Mouse (Mus musculus): Measurements from ENCODE around the gene Aco2. TPM values are rescaled to one million over a fixed set of nuclear protein-coding genes. Genes with fewer than 3 reads are reported as not detected.

The Aco2 gene
- polyA plus RNA-seq, 1 experiment from 2014 or later, result 559 TPM

DNA sequence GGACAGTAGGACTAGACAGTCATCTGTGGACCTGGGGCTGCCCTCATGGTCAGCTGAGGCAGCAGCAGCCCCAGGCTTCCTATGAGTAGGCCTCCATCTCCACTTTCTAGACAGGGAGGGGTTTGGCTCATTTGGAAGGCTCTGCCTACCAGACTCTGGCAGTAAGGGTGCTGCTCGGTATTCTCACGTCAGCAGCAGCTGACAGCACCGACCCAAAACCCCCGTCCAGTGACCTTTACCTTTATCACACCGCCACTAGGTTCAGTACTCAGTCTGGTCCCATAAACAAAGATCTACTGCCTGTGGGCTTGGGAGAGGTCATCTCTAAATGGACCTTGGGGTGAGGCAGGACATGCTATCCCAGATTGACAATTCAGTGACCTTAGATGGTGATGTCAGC lies 43.6 kb downstream of the Aco2 start:
- POLR2A ChIA-PET, result interaction anchor here (1.0 to 2.0 kb wide), 4 partner anchors 10 to 85 kb away, joined by 3 to 8 read pairs (median 4); partner anchors contain the start of genes Pmm1 and Polr3h
- CTCF ChIA-PET, result interaction anchor here (1.1 to 3.1 kb wide), 5 partner anchors 11 to 84 kb away, joined by 3 to 12 read pairs (median 6); partner anchors contain the start of gene Csdc2
- DNase-seq (ENCODE audit: low read depth, low spot score), result no peak

DNA sequence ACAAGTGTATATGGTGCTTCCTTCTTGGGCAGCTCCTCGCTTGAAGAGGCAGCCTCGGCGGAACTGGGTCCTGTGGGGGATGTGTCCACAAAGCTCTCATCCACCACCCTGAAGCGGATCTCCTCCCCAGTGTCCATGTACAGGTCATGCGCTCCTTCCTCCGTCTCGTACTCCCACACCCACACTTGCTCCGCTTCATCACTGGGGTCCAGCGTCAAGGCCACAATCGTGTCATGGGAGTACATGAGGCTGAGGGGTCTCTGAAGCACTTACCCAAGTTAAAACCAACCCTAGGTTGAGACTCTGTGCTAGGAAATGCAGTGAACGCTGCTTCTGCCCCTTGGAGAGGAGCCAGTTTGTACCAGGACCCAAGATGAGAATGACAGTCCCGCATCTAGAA lies 45.1 kb downstream of the Aco2 start:
- no peaks in the 10 kb centered on the region for H3K27me3 ChIP-seq
- ATAC-seq (no peak), DNase-seq (ENCODE audit: low read depth, low spot score) (no peak)
- CTCF ChIA-PET, result interaction anchor here (1.0 to 3.1 kb wide), 6 partner anchors 12 to 86 kb away, joined by 4 to 12 read pairs (median 7); partner anchors contain the start of gene Csdc2
- POLR2A ChIA-PET, result interaction anchor here (2.0 kb wide), 1 partner anchor 86 kb away, joined by 8 read pairs; no protein-coding TSS in a partner anchor
- in situ Hi-C loops (cut with MboI; ENCODE audit: low pct_unique_long_range_greater_than_20kb), result loop anchor here (5.0 kb wide), 1 partner anchor 85 kb away; no protein-coding TSS in a partner anchor
- no peak for TF ChIP-seq CTCF (IDR thresholded peaks at IDR 0.05)

More for the DNA sequence above, 43.6 kb downstream of the Aco2 start:
- ATAC-seq, result no peak
- in situ Hi-C loops (cut with MboI; ENCODE audit: low pct_unique_long_range_greater_than_20kb), result loop anchor here (5.0 kb wide), 1 partner anchor 83 kb away; no protein-coding TSS in a partner anchor
- H3K27me3 ChIP-seq, result no peaks in the 10 kb centered on the region
- no peak for TF ChIP-seq CTCF (IDR thresholded peaks at IDR 0.05)

GRCm38 (mm10) chr15:81917621-81918463 lies 45.7 kb downstream of the Aco2 start:
- ChIA-PET POLR2A (interaction anchor here (0.6 to 2.0 kb wide), 2 partner anchors 60 to 87 kb away, joined by 6 to 8 read pairs; no protein-coding TSS in a partner anchor), CTCF (interaction anchor here (0.7 to 3.1 kb wide), 9 partner anchors 10 to 114 kb away, joined by 3 to 9 read pairs (median 5); partner anchors contain the start of gene Csdc2)
- ATAC-seq (peak; percentile 49), DNase-seq (ENCODE audit: low read depth, low spot score) (no peak)
- no peaks in the 10 kb centered on the region for H3K27me3 ChIP-seq
- no peak for TF ChIP-seq CTCF (IDR thresholded peaks at IDR 0.05)
- in situ Hi-C loops (cut with MboI; ENCODE audit: low pct_unique_long_range_greater_than_20kb), result loop anchor here (5.0 kb wide), 1 partner anchor 86 kb away; no protein-coding TSS in a partner anchor

GRCm38 (mm10) chr15:81919062-81919461 lies 47.0 kb downstream of the Aco2 start:
- in situ Hi-C loops (cut with MboI; ENCODE audit: low pct_unique_long_range_greater_than_20kb), result loop anchor here (5.0 kb wide), 1 partner anchor 87 kb away; no protein-coding TSS in a partner anchor
- no peak for TF ChIP-seq CTCF (IDR thresholded peaks at IDR 0.05)
- ATAC-seq, result no peak
- no peaks in the 10 kb centered on the region for H3K27me3 ChIP-seq
- POLR2A ChIA-PET, result no interaction called here
- CTCF ChIA-PET, result interaction anchor here (1.2 to 2.2 kb wide), 4 partner anchors 14 to 87 kb away, joined by 3 to 7 read pairs (median 5); no protein-coding TSS in a partner anchor
- DNase-seq (ENCODE audit: low read depth, low spot score), result no peak

DNA sequence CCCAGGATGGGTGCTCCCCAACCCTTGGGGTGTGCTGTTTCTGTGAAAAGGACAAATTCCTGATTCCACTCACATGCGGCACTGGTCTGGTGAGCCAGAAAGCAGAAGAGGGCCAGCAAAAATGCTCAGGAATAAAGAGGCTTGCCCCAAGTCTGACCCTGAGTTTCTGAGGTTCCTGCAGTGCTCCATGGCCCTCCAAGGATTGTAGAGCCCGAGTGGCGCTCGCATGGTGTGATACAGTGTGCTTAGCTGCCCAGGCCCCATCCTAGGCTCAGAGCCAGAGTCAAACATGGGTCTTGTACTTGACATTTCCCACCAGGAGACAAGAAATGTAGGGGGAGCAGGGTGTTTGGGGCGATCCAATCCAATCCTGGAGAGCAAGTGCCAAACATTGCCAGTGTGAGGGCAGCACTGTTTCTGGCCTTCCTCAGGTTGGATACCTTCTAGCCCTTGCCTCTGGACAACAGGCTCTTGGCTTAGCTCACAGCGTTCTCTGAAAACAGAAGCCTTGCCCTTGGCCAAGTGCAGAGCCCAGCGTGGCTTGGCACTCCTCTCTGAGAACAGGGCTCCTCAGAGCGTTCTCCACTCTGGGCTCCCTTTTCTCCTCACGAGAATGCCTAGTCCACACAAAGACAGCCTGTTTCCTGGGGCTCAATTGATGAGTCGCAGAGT lies 48.6 kb downstream of the Aco2 start:
- DNase-seq (ENCODE audit: low read depth, low spot score) (no peak), ATAC-seq (no peak)
- ChIA-PET POLR2A (no interaction called here), CTCF (no interaction called here)
- TF ChIP-seq CTCF (IDR thresholded peaks at IDR 0.05), result no peak
- no peaks in the 10 kb centered on the region for H3K27me3 ChIP-seq
- in situ Hi-C loops (cut with MboI; ENCODE audit: low pct_unique_long_range_greater_than_20kb), result no loop called here

DNA sequence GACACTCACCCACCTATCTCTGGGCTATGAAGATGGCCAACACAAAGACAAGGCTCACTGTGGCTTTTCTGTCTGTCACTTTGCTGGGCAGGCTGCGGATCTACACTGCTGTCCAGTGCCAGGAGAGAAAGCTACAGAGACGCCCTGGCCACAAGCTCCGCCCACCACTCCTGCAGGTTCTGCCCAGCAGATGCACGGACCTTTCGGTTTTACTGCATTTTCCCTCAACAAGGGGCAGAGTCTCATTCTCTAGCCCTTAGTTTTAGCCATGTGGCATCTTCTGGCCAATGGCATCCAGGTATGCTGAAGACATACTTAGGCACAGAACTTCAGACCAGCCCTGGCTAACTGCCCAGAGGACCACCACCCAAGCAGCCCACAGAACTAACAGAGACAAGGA lies 49.1 kb downstream of the Aco2 start:
- ATAC-seq (no peak), DNase-seq (ENCODE audit: low read depth, low spot score) (no peak)
- CTCF ChIA-PET, result interaction anchor here (1.5 kb wide), 1 partner anchor 10 kb away, joined by 4 read pairs; no protein-coding TSS in a partner anchor
- POLR2A ChIA-PET, result no interaction called here
- H3K27me3 ChIP-seq, result no peaks in the 10 kb centered on the region
- in situ Hi-C loops (cut with MboI; ENCODE audit: low pct_unique_long_range_greater_than_20kb), result no loop called here
- TF ChIP-seq CTCF (IDR thresholded peaks at IDR 0.05), result no peak

DNA sequence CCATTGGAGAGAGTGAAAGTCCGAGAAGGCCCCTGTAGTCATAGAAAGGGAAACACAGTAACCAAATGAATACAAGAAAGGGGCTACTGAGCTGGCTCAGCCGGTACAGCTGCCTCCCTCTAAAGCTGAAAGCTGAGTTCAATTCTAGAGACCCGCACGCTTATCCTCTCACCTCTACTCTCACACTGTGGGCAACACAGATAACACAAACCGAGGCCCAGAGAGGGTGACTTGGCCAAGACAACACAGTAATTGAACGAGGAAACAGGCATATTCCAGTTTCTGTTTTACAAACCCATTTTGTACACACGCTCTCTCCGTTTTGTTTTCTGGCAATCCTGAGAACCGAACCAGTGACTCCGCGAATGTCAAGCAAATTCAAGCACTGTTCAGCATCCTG lies 52.8 kb downstream of the Aco2 start:
- CTCF ChIA-PET, result interaction anchor here (1.4 kb wide), 1 partner anchor 12 kb away, joined by 3 read pairs; the partner anchor contains the start of gene Csdc2
- in situ Hi-C loops (cut with MboI; ENCODE audit: low pct_unique_long_range_greater_than_20kb), result no loop called here
- POLR2A ChIA-PET, result no interaction called here
- H3K27me3 ChIP-seq, result no peaks in the 10 kb centered on the region
- ATAC-seq (no peak), DNase-seq (ENCODE audit: low read depth, low spot score) (no peak)
- no peak for TF ChIP-seq CTCF (IDR thresholded peaks at IDR 0.05)

DNA sequence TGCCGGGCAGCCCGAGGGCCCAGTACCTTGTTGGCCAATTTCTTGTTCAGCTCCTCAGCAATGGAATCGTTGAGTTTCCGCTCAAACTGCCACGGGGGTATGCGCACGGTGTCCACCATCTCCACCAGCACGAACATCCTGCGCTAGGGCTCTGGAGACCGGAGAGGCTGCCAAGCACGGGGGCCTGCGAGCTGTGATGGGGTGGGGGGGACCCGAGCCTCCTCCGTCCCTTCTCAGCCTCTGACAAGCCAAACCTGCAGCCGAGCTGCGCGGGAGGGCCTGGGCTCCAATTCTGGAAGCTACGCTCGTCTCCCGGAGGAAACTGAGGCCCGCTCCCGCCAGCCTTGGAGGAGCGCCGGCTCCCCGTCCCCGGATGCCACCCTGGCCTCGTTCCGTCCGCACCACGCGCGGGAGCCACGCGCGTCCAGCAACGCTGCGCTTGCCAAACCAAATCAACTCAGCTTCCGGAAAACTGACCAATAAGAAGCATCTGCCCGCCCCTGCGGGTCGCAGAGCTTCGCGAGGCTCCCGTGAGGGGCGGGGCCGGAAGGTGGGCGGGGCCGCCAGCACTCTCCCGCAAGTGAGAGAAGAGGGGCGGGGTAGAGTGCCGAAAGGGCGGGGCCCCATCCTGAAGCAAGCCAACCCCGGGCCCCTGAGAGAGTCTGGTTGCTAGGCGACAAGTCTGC lies 53.8 kb downstream of the Aco2 start, which contains the start of gene Polr3h:
TSS of gene Polr3h (minus strand) at position 481 of the 686 bp plus-strand sequence.
- H3K27me3 ChIP-seq, result no peaks in the 10 kb centered on the region
- in situ Hi-C loops (cut with MboI; ENCODE audit: low pct_unique_long_range_greater_than_20kb), result no loop called here
- ATAC-seq (peak; percentile 68), DNase-seq (ENCODE audit: low read depth, low spot score) (peak; percentile 77)
- CTCF ChIA-PET, result interaction anchor here (1.4 kb wide), 1 partner anchor 11 kb away, joined by 3 read pairs; the partner anchor contains the start of gene Csdc2
- POLR2A ChIA-PET, result interaction anchor here (0.5 to 0.9 kb wide), 2 partner anchors 11 to 59 kb away, joined by 3 to 4 read pairs; no protein-coding TSS in a partner anchor
- no peak for TF ChIP-seq CTCF (IDR thresholded peaks at IDR 0.05)

DNA sequence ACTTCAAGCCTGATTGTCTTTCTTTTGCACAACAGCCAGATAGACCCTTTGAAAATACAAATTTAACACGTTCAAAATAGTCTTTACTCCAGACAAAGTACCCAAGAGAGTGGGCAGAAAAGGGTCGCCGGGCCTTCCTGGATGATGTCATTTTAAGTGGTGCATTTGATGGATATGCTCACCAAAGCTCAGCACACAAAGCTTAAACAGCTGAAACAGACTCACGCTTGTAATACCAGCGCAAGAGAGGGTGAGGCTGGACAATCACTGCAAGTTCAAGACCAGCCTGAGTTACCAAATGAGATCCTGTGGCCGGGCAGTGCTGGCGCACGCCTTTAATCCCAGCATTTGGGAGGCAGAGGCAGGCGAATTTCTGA lies 54.3 kb downstream of the Aco2 start:
- POLR2A ChIA-PET, result interaction anchor here (0.5 kb wide), 1 partner anchor 58 kb away, joined by 3 read pairs; no protein-coding TSS in a partner anchor
- CTCF ChIA-PET, result no interaction called here
- ATAC-seq, result peak; percentile 2
- TF ChIP-seq CTCF (IDR thresholded peaks at IDR 0.05), result no peak
- no peaks in the 10 kb centered on the region for H3K27me3 ChIP-seq
- no peak for DNase-seq (ENCODE audit: low read depth, low spot score)
- in situ Hi-C loops (cut with MboI; ENCODE audit: low pct_unique_long_range_greater_than_20kb), result no loop called here

Measured in Patski (cell line).